Mouse (Mus musculus) cerebellum, adult 9-10 months (tissue): ENCODE data around the gene Cryba4.

Source experiments
- DNase-seq: peaks from one replicate; pipeline ENCODE4 v3.0.0; 2022

Gene Cryba4

GRCm38 (mm10) chr5:112252400-112252799, at the start of gene Cryba4:
Gene Cryba4 (minus strand): TSS chr5:112252518.
- DNase-seq: no peak

GRCm38 (mm10) chr5:112301694-112302093, 49.4 kb upstream of the Cryba4 start:
- DNase-seq: no peak

- DNase-seq: no peak
Observed at GRCm38 (mm10) chr5:112300721-112301308, 48.5 kb upstream of the Cryba4 start.

GRCm38 (mm10) chr5:112300112-112300511, 47.8 kb upstream of the Cryba4 start:
- no peak for DNase-seq

GRCm38 (mm10) chr5:112299399-112299798, 47.1 kb upstream of the Cryba4 start:
- no peak for DNase-seq

- no peak for DNase-seq
Observed at GRCm38 (mm10) chr5:112298226-112298988, 46.1 kb upstream of the Cryba4 start.

GRCm38 (mm10) chr5:112297257-112297656, 44.9 kb upstream of the Cryba4 start:
- DNase-seq: no peak

GRCm38 (mm10) chr5:112296404-112297181, 44.3 kb upstream of the Cryba4 start:
- DNase-seq: no peak

- DNase-seq: no peak
Observed at GRCm38 (mm10) chr5:112295564-112295963, 43.2 kb upstream of the Cryba4 start.

GRCm38 (mm10) chr5:112295162-112295561, 42.8 kb upstream of the Cryba4 start:
- DNase-seq: no peak

- DNase-seq: no peak
Observed at GRCm38 (mm10) chr5:112294696-112295095, 42.4 kb upstream of the Cryba4 start.

GRCm38 (mm10) chr5:112293800-112294199, 41.5 kb upstream of the Cryba4 start:
- no peak for DNase-seq

GRCm38 (mm10) chr5:112292343-112292980, 40.1 kb upstream of the Cryba4 start:
- DNase-seq: no peak

GRCm38 (mm10) chr5:112291866-112292265, 39.5 kb upstream of the Cryba4 start:
- DNase-seq: no peak

- no peak for DNase-seq
Observed at GRCm38 (mm10) chr5:112290536-112290880, 38.2 kb upstream of the Cryba4 start.

- peak; percentile 65 for DNase-seq
Observed at GRCm38 (mm10) chr5:112289819-112290535, 37.7 kb upstream of the Cryba4 start.

- DNase-seq: peak; percentile 60
Observed at GRCm38 (mm10) chr5:112289236-112289635, 36.9 kb upstream of the Cryba4 start.

- DNase-seq: no peak
Observed at GRCm38 (mm10) chr5:112288193-112289141, 36.1 kb upstream of the Cryba4 start.

GRCm38 (mm10) chr5:112287652-112288051, 35.3 kb upstream of the Cryba4 start:
- DNase-seq: no peak

- no peak for DNase-seq
Observed at GRCm38 (mm10) chr5:112286984-112287641, 34.8 kb upstream of the Cryba4 start.

GRCm38 (mm10) chr5:112286608-112286983, 34.3 kb upstream of the Cryba4 start:
- no peak for DNase-seq
